Mouse (Mus musculus): ENCODE results near the gene Ferd3l. TPM values are rescaled to one million over a fixed set of nuclear protein-coding genes. Genes with fewer than 3 reads are reported as not detected.

The Ferd3l gene
- polyA plus RNA-seq, 1 experiment from 2014 or later, result not detected

Other genes with a start within 250 kb of the Ferd3l start
- gene Twist1, start 29.2 kb downstream of the Ferd3l start, polyA plus RNA-seq (2015; fragmentation: Nextera tagmentation; extraction: Ambion mirVana), result 1.5 TPM in 2 replicates